Mouse (Mus musculus) heart, postnatal 0 days (tissue): ENCODE results near the gene Dmap1. TPM values are rescaled to one million over a fixed set of nuclear protein-coding genes. Genes with fewer than 3 reads are reported as not detected.

Experiments used
- ATAC-seq: fragments of 200-750 bp; cut with Nextera tagmentation; 2 replicates; pipeline ENCODE4 v1.8.0; 2017; ENCODE audit warnings: low read depth, moderate number of reproducible peaks, moderate library complexity; ENCODE audit not compliant: insufficient read depth
- DNase-seq: peaks from one replicate; pipeline ENCODE4 v3.0.0-alpha.2; 2016; ENCODE audit warnings: low spot score
- H3K27ac ChIP-seq: fragments of 300-500 bp; sonication (generic); 2 replicates; pipeline ENCODE4 v1.5.1; 2014; ENCODE audit warnings: low read depth, mild to moderate bottlenecking
- H3K27me3 ChIP-seq: fragments of 300-500 bp; sonication (generic); 2 replicates; pipeline ENCODE4 v1.6.1; 2014; ENCODE audit warnings: low read length, mixed read lengths; ENCODE audit not compliant: control insufficient read depth, insufficient read depth
- H3K36me3 ChIP-seq: fragments of 300-500 bp; sonication (generic); replicated peaks from 2 replicates; pipeline ENCODE4 v1.6.1; 2014; ENCODE audit warnings: low read length, mixed read lengths; ENCODE audit not compliant: control insufficient read depth, insufficient read depth
- H3K4me1 ChIP-seq: fragments of 300-500 bp; sonication (generic); 2 replicates; pipeline ENCODE4 v1.6.1; 2014; ENCODE audit warnings: antibody characterized with exemption; ENCODE audit not compliant: control insufficient read depth, insufficient read depth
- H3K4me2 ChIP-seq: fragments of 300-500 bp; sonication (generic); 2 replicates; pipeline ENCODE4 v1.6.1; 2014; ENCODE audit warnings: low read depth, mild to moderate bottlenecking, low read length, moderate library complexity
- H3K4me3 ChIP-seq: fragments of 300-500 bp; sonication (generic); 2 replicates; pipeline ENCODE4 v1.5.1; 2014; ENCODE audit warnings: low read depth, low read length
- H3K9ac ChIP-seq: fragments of 300-500 bp; sonication (generic); replicated peaks from 2 replicates; pipeline ENCODE4 v1.6.1; 2014; ENCODE audit warnings: low read depth, low read length, mixed read lengths
- H3K9me3 ChIP-seq: fragments of 300-500 bp; sonication (generic); replicated peaks from 2 replicates; pipeline ENCODE4 v1.6.1; 2016; ENCODE audit warnings: low read length; ENCODE audit not compliant: control insufficient read depth
- CTCF ChIP-seq: IDR thresholded peaks from 2 replicates; pipeline ENCODE4 v1.5.1; 2016; ENCODE audit warnings: antibody characterized with exemption, control low read depth, low read depth
- EP300 ChIP-seq: IDR thresholded peaks from 2 replicates; pipeline ENCODE4 v1.6.1; 2016; ENCODE audit warnings: antibody characterized with exemption, low read depth
- WGBS: fragments of 180-500 bp; shearing (Covaris S2); extraction: QIAGEN DNeasy Blood & Tissue Kit; methylation state at CpG from one replicate; pipeline ENCODE4 v1.1.7; 2014; 5-methylcytosine and 5-hydroxymethylcytosine counted together
- polyA plus RNA-seq: library from polyadenylated mRNA; unstranded; fragments of >200 nt; fragmentation: Nextera tagmentation; extraction: Ambion mirVana; gene quantifications from 2 replicates; pipeline ENCODE4 v1.2.1, GENCODE M21; 2015
- total RNA-seq: library from RNA; depleted of rRNA; stranded (reverse); fragments of >200 nt; gene quantifications from 2 replicates; pipeline ENCODE4 v1.2.3, GENCODE M21; 2014; ENCODE audit warnings: low replicate concordance

The Dmap1 gene
- total and polyA plus RNA-seq, 2 experiments from 2014 or later = 32.6 to 50.4 TPM

DNA sequence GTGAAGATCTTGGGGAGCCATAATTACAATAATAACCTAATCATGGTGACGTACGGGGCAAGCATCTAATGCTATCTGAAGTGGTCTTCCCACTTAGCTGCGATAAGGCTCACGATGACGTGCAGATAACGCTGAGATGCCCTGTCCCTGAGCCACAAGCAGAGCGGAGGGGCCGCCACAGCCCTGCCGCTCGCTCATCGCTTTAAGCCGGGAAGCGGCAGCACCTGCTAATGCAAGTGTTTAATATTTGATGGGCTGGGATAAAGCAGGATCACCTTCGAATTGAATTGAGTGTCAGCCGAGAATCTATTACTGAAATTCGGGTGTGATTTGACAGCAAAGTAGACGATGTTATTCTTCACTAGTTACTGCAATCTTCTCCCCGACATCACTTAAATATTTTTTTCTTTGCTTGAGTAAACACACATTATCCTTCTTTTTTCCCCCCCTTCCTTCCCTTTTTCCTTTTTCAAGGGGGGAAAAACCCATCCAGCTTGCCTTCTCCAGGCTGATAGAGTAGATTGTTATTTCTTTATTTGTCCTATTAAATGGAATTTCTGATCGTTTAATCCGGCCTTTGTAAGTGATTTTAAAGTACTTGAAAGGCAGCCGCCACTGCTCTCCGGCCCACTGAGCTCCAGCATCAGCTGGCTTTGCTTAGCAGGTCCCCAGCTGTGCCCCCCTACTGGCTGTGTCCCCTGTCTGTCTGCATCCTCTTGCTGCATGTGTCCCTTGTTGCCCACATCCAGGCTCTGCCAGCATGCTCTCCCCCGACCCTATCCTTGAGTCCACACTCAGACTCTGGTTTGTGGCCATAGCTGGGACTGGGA lies 34.9 kb downstream of the Dmap1 start:
- Histone ChIP-seq H3K27ac (no peak overlapping the region), H3K4me3 (no peak overlapping the region), H3K36me3 (peaks cover 4% of the 10 kb centered on the region; the same call in 1 of the 2 replicates), H3K4me1 (no peaks in the 10 kb centered on the region), H3K9ac (no peak overlapping the region), H3K9me3 (no peaks in the 10 kb centered on the region), H3K27me3 (no peaks in the 10 kb centered on the region), H3K4me2 (no peak overlapping the region)
- WGBS = 69% methylated on average over 23 of the region's 23 CpGs
- DNase-seq (no peak), ATAC-seq (no peak)
- TF ChIP-seq CTCF = no peak
- no peak for TF ChIP-seq EP300

- WGBS = 56% methylated on average over 8 of the region's 8 CpGs
- Histone ChIP-seq H3K36me3 (peaks cover 4% of the 10 kb centered on the region; the same call in 1 of the 2 replicates), H3K4me3 (no peak overlapping the region), H3K9me3 (no peaks in the 10 kb centered on the region), H3K9ac (no peak overlapping the region), H3K27ac (no peak overlapping the region), H3K27me3 (no peaks in the 10 kb centered on the region), H3K4me2 (no peak overlapping the region), H3K4me1 (no peaks in the 10 kb centered on the region)
- no peak for TF ChIP-seq CTCF
- no peak for TF ChIP-seq EP300
- DNase-seq (no peak), ATAC-seq (no peak)
Measured at GRCm38 (mm10) chr4:117646496-117646895, 35.6 kb downstream of the Dmap1 start.

- DNase-seq (no peak), ATAC-seq (no peak)
- Histone ChIP-seq H3K27me3 (no peaks in the 10 kb centered on the region), H3K4me2 (no peak overlapping the region), H3K27ac (no peak overlapping the region), H3K4me1 (no peaks in the 10 kb centered on the region), H3K4me3 (no peak overlapping the region), H3K9me3 (no peaks in the 10 kb centered on the region), H3K36me3 (no peaks in the 10 kb centered on the region; the same call in 1 of the 2 replicates), H3K9ac (no peak overlapping the region)
- WGBS = 70% methylated on average over 2 of the region's 2 CpGs
- TF ChIP-seq EP300 (no peak), CTCF (no peak)
Measured at GRCm38 (mm10) chr4:117645859-117646258, 36.2 kb downstream of the Dmap1 start.

DNA sequence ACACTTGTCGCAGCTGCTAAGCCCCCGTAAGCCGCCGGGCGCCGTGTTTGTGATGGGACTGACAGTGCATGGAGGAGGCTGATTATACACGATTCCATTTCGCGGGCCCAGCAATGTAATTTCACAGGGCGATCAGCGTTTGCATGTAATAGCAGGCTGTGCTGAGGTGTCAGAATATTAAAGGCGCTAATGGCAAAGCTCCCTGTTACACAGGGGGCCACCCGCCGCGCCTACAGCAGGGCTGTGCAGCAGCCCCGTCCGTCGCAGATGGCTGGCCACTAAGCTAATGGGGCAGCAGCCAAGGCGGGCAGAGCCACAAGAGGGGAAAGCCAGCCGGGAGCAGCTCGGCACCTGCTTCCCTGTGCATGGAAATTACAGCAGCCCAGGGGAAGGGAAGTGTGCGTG lies 37.0 kb downstream of the Dmap1 start:
- H3K4me2 ChIP-seq = no peak overlapping the region
- no peaks in the 10 kb centered on the region; the same call in 1 of the 2 replicates for H3K36me3 ChIP-seq
- 63% methylated on average over 22 of the region's 22 CpGs for WGBS
- TF ChIP-seq EP300 = no peak
- TF ChIP-seq CTCF = no peak
- H3K9me3 ChIP-seq = no peaks in the 10 kb centered on the region
- no peak for DNase-seq
- H3K9ac ChIP-seq = no peak overlapping the region
- no peak overlapping the region for H3K4me3 ChIP-seq
- no peak overlapping the region for H3K27ac ChIP-seq
- H3K27me3 ChIP-seq = no peaks in the 10 kb centered on the region
- no peak for ATAC-seq
- H3K4me1 ChIP-seq = no peaks in the 10 kb centered on the region

GRCm38 (mm10) chr4:117641804-117642203 lies 40.3 kb downstream of the Dmap1 start:
- Histone ChIP-seq H3K4me3 (no peak overlapping the region), H3K27me3 (no peaks in the 10 kb centered on the region), H3K4me2 (no peak overlapping the region), H3K4me1 (no peaks in the 10 kb centered on the region), H3K36me3 (no peaks in the 10 kb centered on the region; the same call in 1 of the 2 replicates), H3K9me3 (no peaks in the 10 kb centered on the region), H3K27ac (no peak overlapping the region), H3K9ac (no peak overlapping the region)
- TF ChIP-seq CTCF (no peak), EP300 (no peak)
- ATAC-seq (no peak), DNase-seq (no peak)
- WGBS = 94% methylated on average over 1 of the region's 1 CpGs
